Mouse (Mus musculus): ENCODE data around the gene CN725425. TPM values are rescaled to one million over a fixed set of nuclear protein-coding genes. Genes with fewer than 3 reads are reported as not detected.

The CN725425 gene
- polyA plus RNA-seq (2015; fragmentation: Nextera tagmentation; extraction: Ambion mirVana) = not detected in 2 replicates

DNA sequence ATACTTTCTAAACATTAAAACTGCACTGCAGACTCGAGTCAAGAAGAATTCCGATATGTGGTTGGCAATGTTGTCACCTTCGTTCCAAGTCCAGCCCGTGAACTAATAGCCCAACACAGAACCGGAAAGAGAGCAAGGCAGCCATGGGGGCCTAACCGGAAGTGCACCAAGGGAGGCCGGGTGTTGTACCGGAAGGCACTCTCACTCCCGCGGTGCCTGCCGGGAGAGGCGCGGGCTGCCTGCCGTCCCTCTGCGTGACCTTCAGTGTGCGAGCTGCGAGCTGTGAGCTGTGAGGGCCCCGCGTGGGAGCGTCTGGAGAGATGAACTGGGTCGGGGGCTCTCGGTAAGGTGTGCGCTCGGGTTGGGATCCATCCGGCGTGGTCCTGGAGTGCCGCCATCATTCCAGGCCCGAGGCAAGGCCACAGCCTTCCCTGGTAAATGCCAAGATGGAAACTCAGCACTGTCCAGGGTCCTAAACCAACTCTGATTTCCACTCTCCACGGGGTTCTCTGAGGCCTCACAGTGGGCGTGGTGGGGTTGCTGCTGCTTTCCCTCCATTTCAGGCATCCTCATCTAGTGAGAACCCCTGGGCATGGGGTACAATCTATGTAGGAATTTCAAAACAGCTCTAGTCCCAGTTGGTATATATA, at the start of gene CN725425:
CN725425 (plus strand) TSS at position 239 of the 650 bp plus-strand sequence.
- H3K9me3 ChIP-seq = no peaks in the 10 kb centered on the region
- no peak within 1 kb of the TSS for H3K27ac ChIP-seq
- no peak for ATAC-seq (ENCODE audit: insufficient read depth, low FRiP score, low read depth)
- 90% methylated on average over 30 of the region's 30 CpGs for WGBS
- H3K4me2 ChIP-seq = no peak within 1 kb of the TSS
- no peak within 1 kb of the TSS for H3K9ac ChIP-seq
- H3K27me3 ChIP-seq (replicated peaks) = no peaks in the 10 kb centered on the region
- no peaks in the 10 kb centered on the region for H3K4me1 ChIP-seq
- no peaks in the 10 kb centered on the region for H3K36me3 ChIP-seq
- no peak within 1 kb of the TSS for H3K4me3 ChIP-seq (replicated peaks)

- no peak for ATAC-seq (ENCODE audit: insufficient read depth, low FRiP score, low read depth)
- Histone ChIP-seq H3K27ac (no peak overlapping the region), H3K9me3 (no peaks in the 10 kb centered on the region), H3K4me3 (replicated peaks) (no peak overlapping the region), H3K4me1 (no peaks in the 10 kb centered on the region), H3K9ac (no peak overlapping the region), H3K4me2 (no peak overlapping the region), H3K27me3 (replicated peaks) (no peaks in the 10 kb centered on the region), H3K36me3 (no peaks in the 10 kb centered on the region)
- WGBS = 44% methylated on average over 1 of the region's 1 CpGs
These were observed 46.7 kb upstream of the CN725425 start for GRCm38 (mm10) chr15:91152592-91152991.

DNA sequence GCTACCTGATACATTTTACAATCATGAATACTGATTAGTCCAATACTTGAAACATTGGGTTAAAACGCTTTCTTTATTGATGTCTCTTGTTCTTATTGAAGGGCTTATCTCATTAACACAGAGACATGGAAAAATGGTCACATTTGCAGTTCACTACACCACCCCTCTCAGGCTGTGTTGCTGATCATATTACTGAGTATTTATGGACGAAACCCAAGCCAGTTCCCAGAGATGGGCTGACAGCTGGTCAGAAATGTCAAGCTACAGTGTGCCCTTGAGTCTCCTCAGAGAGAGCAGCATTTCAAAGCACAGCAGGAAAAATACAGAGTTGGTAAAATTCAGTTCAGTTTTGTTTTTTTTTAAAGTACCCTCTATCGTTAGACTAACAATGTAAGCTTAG, 46.0 kb upstream of the CN725425 start:
- no peaks in the 10 kb centered on the region for H3K4me1 ChIP-seq
- no peak overlapping the region for H3K4me2 ChIP-seq
- no peak for ATAC-seq (ENCODE audit: insufficient read depth, low FRiP score, low read depth)
- H3K9me3 ChIP-seq = no peaks in the 10 kb centered on the region
- no peak overlapping the region for H3K4me3 ChIP-seq (replicated peaks)
- WGBS = 71% methylated on average over 3 of the region's 3 CpGs
- no peaks in the 10 kb centered on the region for H3K36me3 ChIP-seq
- H3K27me3 ChIP-seq (replicated peaks) = no peaks in the 10 kb centered on the region
- H3K9ac ChIP-seq = no peak overlapping the region
- no peak overlapping the region for H3K27ac ChIP-seq

- no peak overlapping the region for H3K9ac ChIP-seq
- H3K9me3 ChIP-seq = no peaks in the 10 kb centered on the region
- H3K4me2 ChIP-seq = no peak overlapping the region
- H3K36me3 ChIP-seq = no peaks in the 10 kb centered on the region
- 87% methylated on average over 5 of the region's 5 CpGs for WGBS
- no peak overlapping the region for H3K27ac ChIP-seq
- H3K4me3 ChIP-seq (replicated peaks) = no peak overlapping the region
- no peaks in the 10 kb centered on the region for H3K27me3 ChIP-seq (replicated peaks)
- no peaks in the 10 kb centered on the region for H3K4me1 ChIP-seq
- no peak for ATAC-seq (ENCODE audit: insufficient read depth, low FRiP score, low read depth)
These were observed 38.1 kb upstream of the CN725425 start for GRCm38 (mm10) chr15:91161153-91161552.

DNA sequence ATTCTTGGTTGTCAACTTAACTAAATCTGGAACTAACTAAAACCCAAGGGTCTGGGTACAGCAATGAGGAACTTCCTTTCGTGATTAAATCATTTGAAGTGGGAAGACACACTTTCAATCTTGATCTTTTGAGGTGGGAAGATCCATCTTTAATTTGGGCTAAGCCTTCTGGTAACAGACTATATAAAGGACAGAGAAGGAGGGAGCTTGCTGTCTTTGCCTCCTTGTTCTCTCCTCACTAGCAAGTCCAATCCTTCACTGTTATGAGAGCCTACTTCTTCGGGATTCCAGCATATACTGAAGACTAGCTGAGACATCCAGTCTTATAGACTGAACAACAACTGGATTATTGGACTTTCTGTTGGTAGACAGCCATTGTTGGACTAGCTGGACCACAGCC, 35.8 kb upstream of the CN725425 start:
- Histone ChIP-seq H3K27ac (no peak overlapping the region), H3K27me3 (replicated peaks) (no peaks in the 10 kb centered on the region), H3K9me3 (no peaks in the 10 kb centered on the region), H3K4me3 (replicated peaks) (no peak overlapping the region), H3K4me2 (no peak overlapping the region), H3K9ac (no peak overlapping the region), H3K36me3 (no peaks in the 10 kb centered on the region), H3K4me1 (no peaks in the 10 kb centered on the region)
- ATAC-seq (ENCODE audit: insufficient read depth, low FRiP score, low read depth) = no peak
- 83% methylated on average over 2 of the region's 2 CpGs for WGBS

DNA sequence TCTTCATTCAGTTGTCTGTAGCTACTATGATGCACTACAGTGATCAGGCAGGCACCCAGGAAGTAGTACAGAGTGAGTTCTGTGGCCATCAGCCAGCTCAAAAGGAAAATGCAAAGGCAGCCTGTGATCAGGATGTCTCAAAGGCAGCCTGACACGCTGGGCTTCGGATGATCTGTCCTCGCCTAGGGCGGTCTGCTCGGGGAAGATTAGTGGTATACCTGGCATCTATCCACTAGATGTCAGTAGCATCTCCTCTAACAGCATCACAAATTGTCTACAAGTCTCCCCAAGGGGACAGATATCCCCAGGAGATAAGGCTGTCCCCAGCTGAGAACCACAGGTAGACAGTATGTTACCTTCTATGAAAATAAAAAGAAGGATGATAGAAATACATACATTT, 34.3 kb upstream of the CN725425 start:
- Histone ChIP-seq H3K4me1 (no peaks in the 10 kb centered on the region), H3K36me3 (no peaks in the 10 kb centered on the region), H3K4me2 (no peak overlapping the region), H3K27ac (no peak overlapping the region), H3K27me3 (replicated peaks) (no peaks in the 10 kb centered on the region), H3K9me3 (no peaks in the 10 kb centered on the region), H3K9ac (no peak overlapping the region), H3K4me3 (replicated peaks) (no peak overlapping the region)
- 13% methylated on average over 5 of the region's 5 CpGs for WGBS
- ATAC-seq (ENCODE audit: insufficient read depth, low FRiP score, low read depth) = no peak

DNA sequence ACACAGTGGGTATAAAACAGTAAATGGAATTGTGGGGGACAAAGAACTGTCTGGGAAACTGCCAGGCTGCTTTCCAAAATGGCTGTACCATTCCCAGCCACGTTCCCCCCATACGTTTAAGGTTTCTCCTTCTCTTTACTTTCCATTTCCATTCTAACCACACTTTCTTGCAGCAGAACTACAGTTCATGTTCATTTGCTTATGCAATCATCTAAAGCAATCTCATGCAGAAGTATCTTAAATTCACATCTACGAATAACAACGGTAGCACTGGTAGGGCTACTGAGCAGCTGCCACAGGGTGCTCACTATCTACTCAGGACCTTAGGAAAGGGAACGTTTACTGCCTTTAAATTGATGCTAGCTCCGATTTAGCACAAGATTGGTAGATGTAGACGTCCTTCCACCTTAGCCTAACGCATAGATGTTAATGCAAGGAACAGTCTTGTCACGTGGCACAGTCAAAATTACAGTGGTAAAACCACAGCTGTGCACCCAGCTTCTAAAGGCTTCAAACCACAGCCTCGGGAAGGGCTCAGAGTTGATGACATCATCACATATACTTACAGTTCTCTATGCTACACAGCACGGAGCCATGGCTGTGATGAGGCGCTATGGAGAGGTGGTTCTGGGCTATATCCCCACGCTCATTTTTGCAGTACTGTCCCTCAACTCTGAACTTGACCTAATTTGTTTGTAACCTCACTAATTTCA, 31.3 kb upstream of the CN725425 start:
- H3K9me3 ChIP-seq = no peaks in the 10 kb centered on the region
- no peaks in the 10 kb centered on the region for H3K27me3 ChIP-seq (replicated peaks)
- 82% methylated on average over 13 of the region's 13 CpGs for WGBS
- no peak for ATAC-seq (ENCODE audit: insufficient read depth, low FRiP score, low read depth)
- no peak overlapping the region for H3K27ac ChIP-seq
- H3K4me3 ChIP-seq (replicated peaks) = no peak overlapping the region
- no peaks in the 10 kb centered on the region for H3K4me1 ChIP-seq
- no peak overlapping the region for H3K9ac ChIP-seq
- no peak overlapping the region for H3K4me2 ChIP-seq
- H3K36me3 ChIP-seq = no peaks in the 10 kb centered on the region

DNA sequence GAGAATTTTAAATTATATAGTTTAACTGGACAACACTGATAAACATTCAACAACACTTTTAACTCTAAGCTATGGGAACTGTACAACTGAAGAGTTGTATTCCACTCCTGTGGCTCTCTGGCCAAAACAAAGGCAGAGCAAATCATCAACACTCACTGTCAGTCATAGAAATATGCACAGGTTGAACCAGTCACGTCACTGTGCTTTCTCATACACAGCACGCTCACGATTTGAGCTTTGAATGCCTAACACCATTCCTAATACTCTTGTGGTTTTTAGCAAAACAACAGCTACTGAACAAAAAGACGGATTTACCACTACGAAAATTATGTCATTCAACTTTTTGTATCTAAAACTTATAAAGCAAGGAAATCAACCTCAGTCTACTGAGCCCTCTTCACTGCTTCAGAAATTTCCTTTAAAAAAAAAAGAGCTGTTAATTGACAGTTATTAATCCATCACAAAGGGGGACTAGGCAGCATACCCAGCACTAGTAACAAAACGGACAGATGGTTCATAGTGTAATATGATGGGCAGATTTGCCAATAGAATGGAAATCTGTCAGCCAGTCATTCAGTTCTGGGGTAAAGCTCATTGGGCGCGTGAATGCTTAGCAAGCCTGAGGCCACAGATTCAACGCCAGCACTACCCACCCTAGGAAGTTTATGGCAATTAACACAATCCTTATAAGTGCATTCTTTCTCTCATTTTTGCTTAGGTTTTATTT, 28.5 kb upstream of the CN725425 start:
- H3K36me3 ChIP-seq = no peaks in the 10 kb centered on the region
- no peak for ATAC-seq (ENCODE audit: insufficient read depth, low FRiP score, low read depth)
- no peaks in the 10 kb centered on the region for H3K4me1 ChIP-seq
- no peak overlapping the region for H3K4me2 ChIP-seq
- H3K9ac ChIP-seq = no peak overlapping the region
- no peak overlapping the region for H3K27ac ChIP-seq
- H3K27me3 ChIP-seq (replicated peaks) = no peaks in the 10 kb centered on the region
- no peaks in the 10 kb centered on the region for H3K9me3 ChIP-seq
- 77% methylated on average over 9 of the region's 9 CpGs for WGBS
- no peak overlapping the region for H3K4me3 ChIP-seq (replicated peaks)

DNA sequence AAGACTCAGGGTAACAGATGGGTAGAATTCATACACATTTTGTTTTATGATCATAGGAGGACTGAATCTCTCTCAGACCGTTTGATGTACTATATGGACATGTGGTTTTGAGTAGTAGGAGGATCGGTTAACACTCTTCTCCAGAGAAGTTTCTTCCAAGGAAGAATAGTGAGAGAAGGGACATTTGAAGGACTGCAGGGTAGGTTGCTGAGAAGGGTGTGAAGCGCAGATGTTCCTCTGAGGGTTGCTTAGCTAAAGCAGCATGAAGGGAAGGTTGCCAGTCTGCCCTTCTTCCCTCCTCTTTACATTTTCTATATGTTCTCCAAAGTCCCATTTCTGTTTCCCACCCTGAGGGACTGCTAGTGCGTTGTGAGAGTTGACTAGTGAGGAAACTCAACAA, 28.0 kb upstream of the CN725425 start:
- no peaks in the 10 kb centered on the region for H3K9me3 ChIP-seq
- no peak overlapping the region for H3K4me2 ChIP-seq
- 88% methylated on average over 4 of the region's 4 CpGs for WGBS
- no peak overlapping the region for H3K9ac ChIP-seq
- no peaks in the 10 kb centered on the region for H3K4me1 ChIP-seq
- no peaks in the 10 kb centered on the region for H3K27me3 ChIP-seq (replicated peaks)
- H3K27ac ChIP-seq = no peak overlapping the region
- ATAC-seq (ENCODE audit: insufficient read depth, low FRiP score, low read depth) = no peak
- no peaks in the 10 kb centered on the region for H3K36me3 ChIP-seq
- no peak overlapping the region for H3K4me3 ChIP-seq (replicated peaks)

GRCm38 (mm10) chr15:91172193-91172592, 27.1 kb upstream of the CN725425 start:
- Histone ChIP-seq H3K27me3 (replicated peaks) (no peaks in the 10 kb centered on the region), H3K36me3 (no peaks in the 10 kb centered on the region), H3K9ac (no peak overlapping the region), H3K4me1 (no peaks in the 10 kb centered on the region), H3K4me3 (replicated peaks) (no peak overlapping the region), H3K4me2 (no peak overlapping the region), H3K9me3 (no peaks in the 10 kb centered on the region), H3K27ac (no peak overlapping the region)
- no peak for ATAC-seq (ENCODE audit: insufficient read depth, low FRiP score, low read depth)
- WGBS = 66% methylated on average over 4 of the region's 4 CpGs

GRCm38 (mm10) chr15:91178656-91179314, 20.5 kb upstream of the CN725425 start:
- Histone ChIP-seq H3K36me3 (no peaks in the 10 kb centered on the region), H3K4me3 (replicated peaks) (no peak overlapping the region), H3K27me3 (replicated peaks) (no peaks in the 10 kb centered on the region), H3K9me3 (no peaks in the 10 kb centered on the region), H3K4me1 (no peaks in the 10 kb centered on the region), H3K4me2 (no peak overlapping the region), H3K9ac (no peak overlapping the region), H3K27ac (no peak overlapping the region)
- 52% methylated on average over 9 of the region's 9 CpGs for WGBS
- ATAC-seq (ENCODE audit: insufficient read depth, low FRiP score, low read depth) = no peak

Measured in stomach, embryonic 15.5 days (tissue).